Mouse (Mus musculus) spleen, adult 2 months (tissue): Measurements from ENCODE around the gene Gm37240.

ENCODE experiments used
- CTCF ChIP-seq: fragments of 200-500 bp; IDR thresholded peaks from 2 replicates; pipeline ENCODE4 v1.5.1; 2011; ENCODE audit warnings: mild to moderate bottlenecking, inconsistent platforms; ENCODE audit not compliant: insufficient read depth, insufficient read length, insufficient replicate concordance; ENCODE audit errors: extremely low read depth
- POLR2A ChIP-seq: fragments of 200-500 bp; IDR thresholded peaks from 2 replicates; pipeline ENCODE4 v1.6.1; 2011; ENCODE audit warnings: low read depth, low read length, inconsistent platforms

- TF ChIP-seq POLR2A (no peak), CTCF (no peak)
These were observed 718.5 kb downstream of the Gm37240 start for GRCm38 (mm10) chr3:85168816-85169215.
